Mouse (Mus musculus) left cerebral cortex, adult 11 months (tissue): ENCODE measurements around the gene Erg28.
A peak's percentile ranks its signal among the peaks of the same experiment; 100 is the strongest.

Experiments used
- DNase-seq: peaks from one replicate; pipeline ENCODE4 v3.0.0; 2022; ENCODE audit warnings: low spot score

Gene Erg28

GRCm38 (mm10) chr12:85824438-85825264 is at the start of gene Erg28, which contains the start of gene Ttll5:
Gene Erg28 (minus strand): TSS chr12:85824550.
Gene Ttll5 (plus strand): TSS chr12:85824659.
- peak; percentile 95 for DNase-seq

GRCm38 (mm10) chr12:85869423-85869822 is 45.1 kb upstream of the Erg28 start:
- DNase-seq, result peak; percentile 45

- no peak for DNase-seq
These were observed 42.8 kb upstream of the Erg28 start for GRCm38 (mm10) chr12:85867125-85867524.

GRCm38 (mm10) chr12:85866624-85867023 is 42.3 kb upstream of the Erg28 start:
- no peak for DNase-seq

GRCm38 (mm10) chr12:85865526-85865925 is 41.2 kb upstream of the Erg28 start:
- DNase-seq, result peak; percentile 28

- no peak for DNase-seq
These were observed 38.2 kb upstream of the Erg28 start for GRCm38 (mm10) chr12:85862514-85862913.

GRCm38 (mm10) chr12:85859511-85860189 is 35.3 kb upstream of the Erg28 start:
- DNase-seq, result no peak

GRCm38 (mm10) chr12:85859111-85859510 is 34.8 kb upstream of the Erg28 start:
- no peak for DNase-seq

- DNase-seq, result no peak
These were observed 33.0 kb upstream of the Erg28 start for GRCm38 (mm10) chr12:85857300-85857699.

- no peak for DNase-seq
These were observed 29.9 kb upstream of the Erg28 start for GRCm38 (mm10) chr12:85854271-85854670.

- DNase-seq, result no peak
These were observed 29.5 kb upstream of the Erg28 start for GRCm38 (mm10) chr12:85853836-85854235.

GRCm38 (mm10) chr12:85850661-85851060 is 26.3 kb upstream of the Erg28 start:
- no peak for DNase-seq

GRCm38 (mm10) chr12:85848164-85848958 is 24.0 kb upstream of the Erg28 start:
- DNase-seq, result peak; percentile 34

- no peak for DNase-seq
These were observed 15.1 kb upstream of the Erg28 start for GRCm38 (mm10) chr12:85839371-85840000.

GRCm38 (mm10) chr12:85837765-85838164 is 13.4 kb upstream of the Erg28 start:
- DNase-seq, result no peak

- no peak for DNase-seq
These were observed 10.2 kb upstream of the Erg28 start for GRCm38 (mm10) chr12:85834543-85834942.

GRCm38 (mm10) chr12:85830691-85831090 is 6.3 kb upstream of the Erg28 start:
- DNase-seq, result peak; percentile 37

GRCm38 (mm10) chr12:85829866-85830265 is 5.5 kb upstream of the Erg28 start:
- no peak for DNase-seq

GRCm38 (mm10) chr12:85828856-85829255 is 4.5 kb upstream of the Erg28 start:
- DNase-seq, result no peak

GRCm38 (mm10) chr12:85825822-85826221 is 1.5 kb upstream of the Erg28 start:
- no peak for DNase-seq

- no peak for DNase-seq
These were observed 1.0 kb upstream of the Erg28 start for GRCm38 (mm10) chr12:85825361-85825760.

- no peak for DNase-seq
These were observed 2.3 kb downstream of the Erg28 start for GRCm38 (mm10) chr12:85822051-85822450.
